Mouse (Mus musculus) testis, adult 2 months (tissue): Measurements from ENCODE around the gene Gm11733.

ENCODE experiments used
- CTCF ChIP-seq: fragments of 200-500 bp; IDR thresholded peaks from 2 replicates; pipeline ENCODE4 v1.5.1; 2012; ENCODE audit warnings: low read depth, mild to moderate bottlenecking, inconsistent platforms, low read length, moderate library complexity; ENCODE audit not compliant: control insufficient read depth, insufficient read depth, insufficient replicate concordance
- POLR2A ChIP-seq: fragments of 200-500 bp; IDR thresholded peaks from 2 replicates; pipeline ENCODE4 v1.6.1; 2012; ENCODE audit warnings: low read depth, mild to moderate bottlenecking, inconsistent platforms, low read length, moderate library complexity; ENCODE audit not compliant: control insufficient read depth

GRCm38 (mm10) chr11:117497256-117498136, 13.3 kb downstream of the Gm11733 start:
- TF ChIP-seq CTCF = no peak
- no peak for TF ChIP-seq POLR2A
